40 mouse cellular contexts compared by ENCODE assay signal in the genomic region with DNA sequence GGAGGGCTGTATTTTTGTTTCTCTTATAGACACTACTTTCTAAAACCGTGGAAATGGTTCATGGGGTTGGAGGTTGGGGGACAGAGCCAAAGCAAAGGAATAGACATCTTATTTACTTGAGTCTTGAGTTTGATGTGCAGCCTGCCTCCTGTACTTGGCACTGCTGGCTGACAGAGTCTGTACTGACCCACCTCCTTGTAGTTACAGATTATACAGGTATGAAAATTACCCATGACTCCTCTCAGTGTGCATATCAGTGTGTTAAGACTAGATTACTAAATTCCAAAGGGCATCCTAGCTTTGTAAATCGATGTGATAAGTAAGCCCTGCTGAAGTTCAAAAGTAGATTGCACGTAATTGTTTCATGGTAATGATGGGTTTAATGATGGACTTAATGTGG. TPM values are rescaled to one million over a fixed set of nuclear protein-coding genes. Genes with fewer than 3 reads are reported as not detected.
"Had no signal": no experiment of that assay in that cellular context is flagged by ENCODE, and none has a peak within 500 bp of the region (broad histone marks: within the 10 kb centered on the region; RNA-seq: fewer than 3 reads in every experiment).

No protein-coding gene starts in this region.

- H3K27ac ChIP-seq: gastrocnemius, adult 2 months; heart, embryonic 10.5 days; hindbrain, embryonic 10.5 days; hindbrain, embryonic 13.5 days; hindbrain, embryonic 15.5 days; hindbrain, postnatal 0 days; kidney, embryonic 15.5 days; kidney, postnatal 0 days; left cerebral cortex, adult 2 months; limb, embryonic 10.5 days; limb, embryonic 12.5 days; liver, embryonic 13.5 days had no signal

- H3K27me3 ChIP-seq: heart, embryonic 12.5 days; hindbrain, embryonic 13.5 days; hindbrain, embryonic 15.5 days; kidney, embryonic 15.5 days; limb, embryonic 12.5 days; liver, embryonic 13.5 days had no signal

- H3K36me3 ChIP-seq: heart, embryonic 10.5 days; heart, embryonic 12.5 days; hindbrain, embryonic 10.5 days; hindbrain, embryonic 13.5 days; hindbrain, embryonic 15.5 days; kidney, embryonic 15.5 days; limb, embryonic 10.5 days; limb, embryonic 12.5 days; liver, embryonic 13.5 days had no signal

- H3K9me3 ChIP-seq: heart, embryonic 10.5 days; heart, embryonic 12.5 days; hindbrain, embryonic 10.5 days; hindbrain, embryonic 13.5 days; hindbrain, embryonic 15.5 days; kidney, embryonic 15.5 days; limb, embryonic 10.5 days; limb, embryonic 12.5 days; liver, embryonic 13.5 days had no signal

- DNase-seq: gastrocnemius, adult 2 months; gastrocnemius, postnatal 10 days; gastrocnemius, postnatal 25 days; heart, adult 18-20 months; heart, postnatal 10 days; heart, postnatal 4 days; kidney, adult 11 months; kidney, adult 2 months; kidney, adult 9 months; kidney, postnatal 14 days; kidney, postnatal 36 days; layer of hippocampus, adult 9-11 months; liver; liver, embryonic 13.5 days had no signal

- H3K9ac ChIP-seq: heart, embryonic 12.5 days; hindbrain, embryonic 13.5 days; hindbrain, embryonic 15.5 days; kidney, embryonic 15.5 days; limb, embryonic 12.5 days; liver, embryonic 13.5 days had no signal

- H3K4me2 ChIP-seq: heart, embryonic 12.5 days; hindbrain, embryonic 13.5 days; hindbrain, embryonic 15.5 days; kidney, embryonic 15.5 days; limb, embryonic 12.5 days; liver, embryonic 11.5 days; liver, embryonic 13.5 days had no signal

- H3K4me1 ChIP-seq: heart, embryonic 10.5 days; heart, embryonic 12.5 days; hindbrain, embryonic 10.5 days; hindbrain, embryonic 13.5 days; hindbrain, embryonic 15.5 days; kidney, embryonic 15.5 days; limb, embryonic 10.5 days; limb, embryonic 12.5 days; liver, embryonic 13.5 days had no signal

- H3K4me3 ChIP-seq: gastrocnemius, adult 2 months; heart, embryonic 10.5 days; heart, embryonic 12.5 days; hindbrain, embryonic 10.5 days; hindbrain, embryonic 13.5 days; hindbrain, embryonic 15.5 days; kidney, embryonic 15.5 days; left cerebral cortex, adult 2 months; limb, embryonic 10.5 days; limb, embryonic 12.5 days; liver, embryonic 13.5 days had no signal

- ATAC-seq: hindbrain, postnatal 0 days had no signal

RNA-seq across cellular contexts. Expression of a gene that starts 2.9 kb away (rescaled TPM):
- total RNA-seq: gastrocnemius, adult 2 months; gastrocnemius, postnatal 10 days; gastrocnemius, postnatal 25 days; gastrocnemius, postnatal 4 days; granulocyte monocyte progenitor cell, adult 5-6 weeks; heart, adult 8-10 months; heart, postnatal 10 days; heart, postnatal 25 days; heart, postnatal 4 days; hindbrain, postnatal 0 days; layer of hippocampus, adult 18-20 months; layer of hippocampus, adult 8-10 months; layer of hippocampus, postnatal 25 days; left cerebral cortex, adult 2 months; left cerebral cortex, postnatal 14 days; left cerebral cortex, postnatal 36 days had no signal
- polyA plus RNA-seq: frontal cortex, adult 2 months; heart, embryonic 10.5 days; heart, embryonic 12.5 days; heart, embryonic 14.5 days; hindbrain, embryonic 10.5 days; hindbrain, embryonic 13.5 days; hindbrain, postnatal 0 days; limb, embryonic 10.5 days; limb, embryonic 12.5 days; liver, embryonic 11.5 days had no signal

RNA-seq across cellular contexts. Expression of a gene that starts 51.6 kb away (rescaled TPM):
- total RNA-seq: gastrocnemius, adult 2 months; gastrocnemius, postnatal 10 days; gastrocnemius, postnatal 25 days; gastrocnemius, postnatal 4 days; granulocyte monocyte progenitor cell, adult 5-6 weeks; heart, adult 18-20 months; heart, adult 8-10 months; heart, postnatal 10 days; heart, postnatal 25 days; heart, postnatal 4 days; hindbrain, postnatal 0 days; layer of hippocampus, adult 18-20 months; layer of hippocampus, adult 8-10 months; layer of hippocampus, postnatal 25 days; left cerebral cortex, adult 2 months; left cerebral cortex, postnatal 14 days; left cerebral cortex, postnatal 36 days had no signal
- polyA plus RNA-seq: frontal cortex, adult 2 months; heart, embryonic 10.5 days; heart, embryonic 12.5 days; heart, embryonic 14.5 days; heart, embryonic 16.5 days; hindbrain, embryonic 10.5 days; hindbrain, embryonic 13.5 days; hindbrain, embryonic 15.5 days; hindbrain, postnatal 0 days; kidney, adult 2 months; kidney, embryonic 15.5 days; kidney, postnatal 0 days; large intestine, adult 2 months; limb, embryonic 10.5 days; limb, embryonic 12.5 days; limb, embryonic 14.5 days; liver, embryonic 11.5 days; liver, embryonic 13.5 days had no signal
